ENCODE assay signal across 8 mouse cellular contexts in genomic region chr3:115596523-115596922, GRCm38 (mm10).
A peak's percentile ranks its signal among the peaks of the same experiment; 100 is the strongest.
DNase-seq lines count a peak whose midpoint lies in the region; ATAC-seq and TF ChIP-seq lines count a peak whose summit lies in the region.

No protein-coding gene starts in this region.

- in situ Hi-C loops in Patski (cut with MboI; ENCODE audit: low pct_unique_long_range_greater_than_20kb): no loop called here

- H3K4me2 ChIP-seq in liver, embryonic 11.5 days: no peak overlapping the region

- 18% methylated on average over 6 of the region's 6 CpGs for WGBS in liver, embryonic 11.5 days

- CTCF ChIA-PET in Patski (lab: Charles Lee): interaction anchor here (0.8 to 1.9 kb wide), 5 partner anchors 9 to 51 kb away, joined by 3 to 7 read pairs (median 5); no protein-coding TSS in a partner anchor

- POLR2A ChIA-PET in Patski (lab: Charles Lee): no interaction called here

- no peak overlapping the region for H3K9ac ChIP-seq in liver, embryonic 11.5 days (ENCODE audit: low read depth, low read length)

- peaks cover 8% of the 10 kb centered on the region for H3K27me3 ChIP-seq in Patski
- no peaks in the 10 kb centered on the region for H3K27me3 ChIP-seq in liver, embryonic 11.5 days (replicated peaks; ENCODE audit: control insufficient read depth, insufficient read depth, low read length)

- no peaks in the 10 kb centered on the region for H3K4me1 ChIP-seq in liver, embryonic 11.5 days (replicated peaks; ENCODE audit: control insufficient read depth, insufficient read depth, low read length)

- H3K27ac ChIP-seq in liver, embryonic 11.5 days (ENCODE audit: low read depth, low read length): no peak overlapping the region

- peak; percentile 63 for ATAC-seq in Patski
- ATAC-seq in liver, embryonic 11.5 days (replicated peaks; ENCODE audit: low FRiP score): peak; percentile 71
- peak; percentile 91 for ATAC-seq in neutrophil, adult 5-6 weeks (ENCODE audit: extremely low read depth, insufficient number of reproducible peaks, low FRiP score, poor library complexity, severe bottlenecking)

- no peak overlapping the region for H3K4me3 ChIP-seq in liver, embryonic 11.5 days (ENCODE audit: low read depth, low read length)

- TF ChIP-seq CTCF in Patski (IDR thresholded peaks at IDR 0.05): peak; percentile 92

- DNase-seq in 416B (ENCODE audit: low read depth): peak; percentile 71
- peak; percentile 3 for DNase-seq in Patski (ENCODE audit: low read depth, low spot score)
- peak; percentile 79 to 84 for DNase-seq in cerebellum, postnatal 10 days
- peak; percentile 25 to 27 for DNase-seq in gastrocnemius, postnatal 4 days (ENCODE audit: low spot score in 2 of 2)
- DNase-seq in kidney, adult 8-10 months: peak; percentile 41 to 76
- DNase-seq in liver, embryonic 11.5 days (ENCODE audit: low spot score): peak; percentile 52
- peak; percentile 84 for DNase-seq in thymus, postnatal 25 days

- H3K36me3 ChIP-seq in liver, embryonic 11.5 days (ENCODE audit: control insufficient read depth, insufficient read depth, low read length): no peaks in the 10 kb centered on the region

- H3K9me3 ChIP-seq in liver, embryonic 11.5 days (ENCODE audit: control insufficient read depth, low read length): no peaks in the 10 kb centered on the region

Comparison
In these comparisons a context has a peak if more than half of its experiments do, and no peak if none do; other contexts are left out.
1. DNase-seq: peak in every context shown above with its lines; median percentile 84 in thymus, postnatal 25 days; 82 in cerebellum, postnatal 10 days; 71 in 416B; 58 in kidney, adult 8-10 months; 52 in liver, embryonic 11.5 days; 26 in gastrocnemius, postnatal 4 days; 3 in Patski.